Mouse (Mus musculus): ENCODE data around the gene Ces1g. TPM values are rescaled to one million over a fixed set of nuclear protein-coding genes. Genes with fewer than 3 reads are reported as not detected.

The Ces1g gene
- not detected in 2 replicates for total RNA-seq (2014; rRNA removed; ENCODE audit: low replicate concordance)
- polyA plus RNA-seq (2015; fragmentation: Nextera tagmentation; extraction: Ambion mirVana), result not detected in 2 replicates

GRCm38 (mm10) chr8:93337207-93337606, at the start of gene Ces1g:
Ces1g (minus strand) TSS chr8:93337308.
- TF ChIP-seq CTCF (IDR thresholded peaks at IDR 0.05; ENCODE audit: low read depth) (no peak), EP300 (IDR thresholded peaks at IDR 0.05; ENCODE audit: low read depth) (no peak)
- Histone ChIP-seq H3K36me3 (replicated peaks; ENCODE audit: control insufficient read depth, insufficient read depth, low read length) (no peaks in the 10 kb centered on the region), H3K4me2 (ENCODE audit: low read depth, low read length) (no peak within 1 kb of the TSS), H3K9me3 (replicated peaks; ENCODE audit: control insufficient read depth, low read length) (no peaks in the 10 kb centered on the region), H3K9ac (replicated peaks; ENCODE audit: low read depth, low read length) (no peak within 1 kb of the TSS), H3K4me1 (ENCODE audit: control insufficient read depth, insufficient read depth) (no peaks in the 10 kb centered on the region), H3K27me3 (ENCODE audit: control insufficient read depth, insufficient read depth, low read length) (no peaks in the 10 kb centered on the region), H3K27ac (ENCODE audit: low read depth) (no peak within 1 kb of the TSS), H3K4me3 (ENCODE audit: low read depth, low read length) (no peak within 1 kb of the TSS)
- DNase-seq (ENCODE audit: low spot score) (no peak), ATAC-seq (ENCODE audit: insufficient read depth, low read depth) (no peak)
- 52% methylated on average over 3 of the region's 3 CpGs for WGBS

- Histone ChIP-seq H3K27me3 (ENCODE audit: control insufficient read depth, insufficient read depth, low read length) (no peaks in the 10 kb centered on the region), H3K4me2 (ENCODE audit: low read depth, low read length) (no peak within 1 kb of the TSS), H3K9me3 (replicated peaks; ENCODE audit: control insufficient read depth, low read length) (no peaks in the 10 kb centered on the region), H3K4me3 (ENCODE audit: low read depth, low read length) (no peak within 1 kb of the TSS), H3K27ac (ENCODE audit: low read depth) (no peak within 1 kb of the TSS), H3K36me3 (replicated peaks; ENCODE audit: control insufficient read depth, insufficient read depth, low read length) (no peaks in the 10 kb centered on the region), H3K4me1 (ENCODE audit: control insufficient read depth, insufficient read depth) (no peaks in the 10 kb centered on the region), H3K9ac (replicated peaks; ENCODE audit: low read depth, low read length) (no peak within 1 kb of the TSS)
- WGBS, result 81% methylated on average over 4 of the region's 4 CpGs
- no peak for TF ChIP-seq CTCF (IDR thresholded peaks at IDR 0.05; ENCODE audit: low read depth)
- no peak for TF ChIP-seq EP300 (IDR thresholded peaks at IDR 0.05; ENCODE audit: low read depth)
- no peak for ATAC-seq (ENCODE audit: insufficient read depth, low read depth)
- DNase-seq (ENCODE audit: low spot score), result no peak
Observed at GRCm38 (mm10) chr8:93379625-93380024, 42.5 kb upstream of the Ces1g start, which contains the start of gene Ces1h. Ces1h (minus strand) TSS chr8:93379725.

GRCm38 (mm10) chr8:93369481-93369880, 32.4 kb upstream of the Ces1g start:
- Histone ChIP-seq H3K36me3 (replicated peaks; ENCODE audit: control insufficient read depth, insufficient read depth, low read length) (no peaks in the 10 kb centered on the region), H3K9me3 (replicated peaks; ENCODE audit: control insufficient read depth, low read length) (no peaks in the 10 kb centered on the region), H3K4me1 (ENCODE audit: control insufficient read depth, insufficient read depth) (no peaks in the 10 kb centered on the region), H3K4me3 (ENCODE audit: low read depth, low read length) (no peak overlapping the region), H3K9ac (replicated peaks; ENCODE audit: low read depth, low read length) (no peak overlapping the region), H3K27me3 (ENCODE audit: control insufficient read depth, insufficient read depth, low read length) (no peaks in the 10 kb centered on the region), H3K27ac (ENCODE audit: low read depth) (no peak overlapping the region), H3K4me2 (ENCODE audit: low read depth, low read length) (no peak overlapping the region)
- no peak for ATAC-seq (ENCODE audit: insufficient read depth, low read depth)
- no peak for TF ChIP-seq CTCF (IDR thresholded peaks at IDR 0.05; ENCODE audit: low read depth)
- no peak for TF ChIP-seq EP300 (IDR thresholded peaks at IDR 0.05; ENCODE audit: low read depth)
- 31% methylated on average over 2 of the region's 2 CpGs for WGBS
- DNase-seq (ENCODE audit: low spot score), result no peak

- no peak overlapping the region for H3K4me3 ChIP-seq (ENCODE audit: low read depth, low read length)
- ATAC-seq (ENCODE audit: insufficient read depth, low read depth), result no peak
- H3K27me3 ChIP-seq (ENCODE audit: control insufficient read depth, insufficient read depth, low read length), result no peaks in the 10 kb centered on the region
- no peak for TF ChIP-seq CTCF (IDR thresholded peaks at IDR 0.05; ENCODE audit: low read depth)
- TF ChIP-seq EP300 (IDR thresholded peaks at IDR 0.05; ENCODE audit: low read depth), result no peak
- H3K27ac ChIP-seq (ENCODE audit: low read depth), result no peak overlapping the region
- no peak overlapping the region for H3K4me2 ChIP-seq (ENCODE audit: low read depth, low read length)
- no peaks in the 10 kb centered on the region for H3K4me1 ChIP-seq (ENCODE audit: control insufficient read depth, insufficient read depth)
- H3K9ac ChIP-seq (replicated peaks; ENCODE audit: low read depth, low read length), result no peak overlapping the region
- H3K36me3 ChIP-seq (replicated peaks; ENCODE audit: control insufficient read depth, insufficient read depth, low read length), result no peaks in the 10 kb centered on the region
- no peaks in the 10 kb centered on the region for H3K9me3 ChIP-seq (replicated peaks; ENCODE audit: control insufficient read depth, low read length)
- DNase-seq (ENCODE audit: low spot score), result no peak
Observed at GRCm38 (mm10) chr8:93360113-93360512, 23.0 kb upstream of the Ces1g start.

- Histone ChIP-seq H3K4me1 (ENCODE audit: control insufficient read depth, insufficient read depth) (no peaks in the 10 kb centered on the region), H3K4me2 (ENCODE audit: low read depth, low read length) (no peak overlapping the region), H3K9ac (replicated peaks; ENCODE audit: low read depth, low read length) (no peak overlapping the region), H3K9me3 (replicated peaks; ENCODE audit: control insufficient read depth, low read length) (no peaks in the 10 kb centered on the region), H3K36me3 (replicated peaks; ENCODE audit: control insufficient read depth, insufficient read depth, low read length) (no peaks in the 10 kb centered on the region), H3K27ac (ENCODE audit: low read depth) (no peak overlapping the region), H3K4me3 (ENCODE audit: low read depth, low read length) (no peak overlapping the region), H3K27me3 (ENCODE audit: control insufficient read depth, insufficient read depth, low read length) (no peaks in the 10 kb centered on the region)
- ATAC-seq (ENCODE audit: insufficient read depth, low read depth) (no peak), DNase-seq (ENCODE audit: low spot score) (no peak)
- TF ChIP-seq EP300 (IDR thresholded peaks at IDR 0.05; ENCODE audit: low read depth), result no peak
- no peak for TF ChIP-seq CTCF (IDR thresholded peaks at IDR 0.05; ENCODE audit: low read depth)
- 94% methylated on average over 2 of the region's 2 CpGs for WGBS
Observed at GRCm38 (mm10) chr8:93339531-93339930, 2.4 kb upstream of the Ces1g start.

GRCm38 (mm10) chr8:93332703-93333102, 4.4 kb downstream of the Ces1g start:
- no peak overlapping the region for H3K4me3 ChIP-seq (ENCODE audit: low read depth, low read length)
- no peaks in the 10 kb centered on the region for H3K9me3 ChIP-seq (replicated peaks; ENCODE audit: control insufficient read depth, low read length)
- H3K27me3 ChIP-seq (ENCODE audit: control insufficient read depth, insufficient read depth, low read length), result no peaks in the 10 kb centered on the region
- ATAC-seq (ENCODE audit: insufficient read depth, low read depth) (no peak), DNase-seq (ENCODE audit: low spot score) (no peak)
- no peak overlapping the region for H3K4me2 ChIP-seq (ENCODE audit: low read depth, low read length)
- no peaks in the 10 kb centered on the region for H3K36me3 ChIP-seq (replicated peaks; ENCODE audit: control insufficient read depth, insufficient read depth, low read length)
- H3K9ac ChIP-seq (replicated peaks; ENCODE audit: low read depth, low read length), result no peak overlapping the region
- no peaks in the 10 kb centered on the region for H3K4me1 ChIP-seq (ENCODE audit: control insufficient read depth, insufficient read depth)
- no peak overlapping the region for H3K27ac ChIP-seq (ENCODE audit: low read depth)
- TF ChIP-seq EP300 (IDR thresholded peaks at IDR 0.05; ENCODE audit: low read depth), result no peak
- no peak for TF ChIP-seq CTCF (IDR thresholded peaks at IDR 0.05; ENCODE audit: low read depth)
- 80% methylated on average over 1 of the region's 1 CpGs for WGBS
